Mouse (Mus musculus) urinary bladder, postnatal 4 days (tissue): ENCODE data around the gene Syne4.

Experiments used
- DNase-seq, 2 experiments: peaks; one replicate each; pipeline ENCODE4 v3.0.0; 2021 to 2022; ENCODE audit warnings: low spot score in 2 of 2

Syne4 gene

DNA sequence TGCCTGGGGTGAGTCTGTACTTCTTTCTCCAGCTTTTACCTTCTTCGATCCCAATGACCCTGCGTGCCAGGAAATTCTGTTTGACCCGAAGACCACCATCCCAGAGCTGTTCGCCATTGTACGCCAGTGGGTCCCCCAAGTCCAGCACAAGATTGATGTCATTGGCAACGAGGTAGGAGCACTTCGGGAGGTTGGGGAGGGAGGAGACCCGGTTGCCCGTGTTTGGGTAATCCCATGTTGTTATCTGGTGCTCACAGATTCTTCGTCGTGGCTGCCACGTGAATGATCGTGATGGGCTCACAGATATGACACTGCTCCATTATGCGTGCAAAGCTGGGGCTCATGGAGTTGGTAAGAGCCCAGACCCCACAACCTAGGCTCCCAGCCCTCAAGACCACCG is 17.8 kb upstream of the Syne4 start:
- DNase-seq: no peak

DNA sequence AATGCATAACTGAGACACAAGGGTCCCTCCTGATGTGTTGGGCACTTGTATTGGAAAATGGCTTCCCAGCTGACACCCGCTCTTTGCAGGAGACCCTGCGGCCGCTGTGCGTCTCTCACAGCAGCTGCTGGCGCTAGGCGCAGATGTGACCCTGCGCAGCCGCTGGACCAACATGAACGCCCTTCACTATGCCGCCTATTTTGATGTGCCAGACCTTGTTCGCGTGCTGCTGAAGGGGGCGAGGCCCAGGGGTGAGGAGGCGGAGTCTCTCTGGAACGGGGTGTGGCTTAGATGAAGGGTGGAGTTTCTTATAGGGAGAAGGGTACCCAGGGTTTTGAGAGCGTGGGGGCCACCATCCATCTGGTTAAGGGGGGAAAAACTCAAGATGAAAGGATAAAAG is 17.3 kb upstream of the Syne4 start:
- no peak for DNase-seq

DNA sequence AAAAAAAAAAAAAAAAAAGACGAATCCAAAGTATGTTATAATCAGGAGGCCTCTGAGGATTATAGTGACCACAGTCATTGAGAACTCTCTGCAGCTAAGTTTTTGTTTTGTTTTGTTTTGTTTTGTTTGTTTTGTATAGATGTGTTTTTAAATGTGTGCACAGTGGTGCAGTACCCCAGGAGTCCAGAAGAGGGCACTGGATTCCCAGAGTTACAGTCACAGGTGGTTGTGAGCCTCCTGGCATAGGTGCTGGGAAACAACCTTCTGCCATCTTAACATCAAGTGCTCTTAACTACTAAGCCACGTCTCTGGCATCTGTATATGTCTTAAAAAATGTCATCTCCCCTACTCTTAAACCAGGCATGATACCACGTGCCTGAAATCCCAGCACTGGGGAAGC is 13.7 kb upstream of the Syne4 start:
- no peak for DNase-seq

DNA sequence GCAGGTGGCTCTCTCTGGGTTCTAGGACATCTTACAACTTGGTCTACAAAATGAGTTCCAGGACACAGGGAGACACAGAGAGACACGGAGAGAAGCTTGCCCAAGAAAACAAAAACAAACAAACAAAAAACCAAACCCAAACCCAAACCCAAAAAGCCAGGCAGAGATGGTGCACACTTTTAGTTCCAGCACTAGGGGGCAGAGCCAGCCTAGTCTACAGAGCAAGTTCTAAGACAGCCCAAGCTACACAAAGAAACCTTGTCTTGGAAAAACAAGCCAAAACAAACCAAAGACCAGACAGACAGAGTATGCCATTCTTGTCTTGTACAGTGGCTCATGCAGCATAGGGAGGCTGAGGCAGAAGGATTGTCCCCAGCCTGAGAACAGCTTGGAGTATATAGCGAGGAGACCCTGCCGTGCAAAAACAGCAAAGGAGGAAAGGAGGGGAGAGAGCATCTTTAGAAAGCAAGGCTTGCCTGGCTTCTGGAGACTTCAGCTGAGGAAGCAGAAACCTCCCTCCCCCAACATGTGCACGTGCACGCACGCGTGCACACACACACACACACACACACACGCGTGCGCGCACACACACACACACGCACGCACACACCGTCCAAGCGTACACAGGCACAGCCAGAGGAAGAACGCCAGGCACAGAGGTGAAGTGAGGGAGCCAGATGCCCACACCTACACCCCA is 8.4 kb upstream of the Syne4 start:
- no peak for DNase-seq

DNA sequence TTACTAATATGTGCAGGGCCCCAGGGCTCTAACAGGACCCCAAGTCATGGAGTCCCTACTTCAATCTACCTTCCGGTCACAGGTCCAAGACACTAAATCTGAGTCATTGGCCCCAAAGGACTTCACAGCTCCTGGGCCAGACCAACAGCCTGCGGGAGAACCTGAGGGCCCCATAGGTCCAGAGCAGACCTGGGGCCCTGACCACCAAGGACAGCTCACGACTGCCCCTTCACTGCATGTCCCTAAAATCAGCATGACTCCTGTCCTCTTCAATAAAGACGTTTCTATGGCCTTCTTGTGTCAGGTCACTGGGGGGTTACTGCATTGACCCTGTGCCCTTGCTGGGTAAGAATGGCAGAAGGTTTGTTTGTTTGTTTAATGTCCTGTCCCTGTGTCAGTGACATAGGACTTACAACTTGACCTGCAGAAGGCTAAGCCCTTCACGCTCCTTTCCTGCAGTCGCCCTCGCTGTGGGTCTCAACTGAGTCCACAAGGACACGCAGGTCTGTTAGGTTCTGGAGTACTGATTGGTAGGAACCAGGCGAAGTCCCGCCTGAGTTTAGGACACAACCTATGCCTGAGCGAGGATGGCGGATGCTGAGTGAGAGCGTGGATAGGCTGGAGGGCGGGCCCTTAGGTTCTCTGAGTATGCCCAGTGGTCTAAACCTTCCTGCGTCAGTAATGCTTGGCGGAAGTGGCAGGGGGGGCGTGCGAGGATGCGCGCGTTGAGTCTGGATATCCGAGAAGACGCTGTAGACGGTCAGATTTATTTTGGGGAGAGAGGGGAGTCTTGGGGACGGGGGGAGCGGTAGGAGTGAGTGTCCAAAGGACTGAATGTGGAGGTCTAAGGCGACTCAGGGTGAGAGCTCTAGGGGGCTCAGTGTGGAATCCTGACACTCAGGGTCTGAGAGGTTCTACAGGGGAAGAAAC is 6.3 kb upstream of the Syne4 start, which contains the start of gene Alkbh6:
TSS of gene Alkbh6 (plus strand) at position 642 of the 930 bp plus-strand sequence.
- DNase-seq: peak; percentile 90 to 91

DNA sequence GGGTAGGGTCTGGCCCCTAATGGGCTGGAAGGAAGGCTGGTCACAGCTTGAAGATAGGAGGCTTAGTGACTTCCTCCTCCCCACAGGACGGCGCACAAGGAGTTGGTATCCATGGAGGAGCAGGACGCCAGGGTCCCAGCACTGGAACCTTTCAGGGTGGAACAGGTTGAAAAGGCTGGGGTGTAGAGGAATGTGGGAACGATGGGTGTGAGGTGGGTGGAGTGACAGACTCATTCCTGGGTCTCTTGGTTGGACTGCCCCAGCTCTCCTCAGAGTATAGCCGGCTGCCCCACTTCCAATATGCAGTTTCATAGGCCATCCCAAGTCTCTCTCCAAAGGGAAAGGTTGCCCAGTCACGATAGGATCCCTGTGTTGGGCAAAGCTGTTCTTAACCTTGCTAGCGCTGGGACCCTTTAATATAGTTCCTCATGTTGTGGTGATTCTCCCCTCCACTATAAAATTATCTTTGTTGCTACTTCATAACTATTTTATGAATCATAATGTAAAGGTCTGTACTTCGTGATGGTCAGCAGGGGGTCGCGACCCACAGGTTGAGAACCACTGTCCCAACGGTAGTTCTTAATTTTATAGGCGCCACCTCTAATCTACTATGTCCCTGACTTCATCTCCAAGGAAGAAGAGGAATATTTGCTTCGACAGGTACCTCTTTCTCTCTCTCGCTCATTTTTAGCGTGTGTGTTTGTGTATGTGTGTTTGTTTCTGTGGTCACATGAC is 5.0 kb upstream of the Syne4 start:
- DNase-seq: no peak

DNA sequence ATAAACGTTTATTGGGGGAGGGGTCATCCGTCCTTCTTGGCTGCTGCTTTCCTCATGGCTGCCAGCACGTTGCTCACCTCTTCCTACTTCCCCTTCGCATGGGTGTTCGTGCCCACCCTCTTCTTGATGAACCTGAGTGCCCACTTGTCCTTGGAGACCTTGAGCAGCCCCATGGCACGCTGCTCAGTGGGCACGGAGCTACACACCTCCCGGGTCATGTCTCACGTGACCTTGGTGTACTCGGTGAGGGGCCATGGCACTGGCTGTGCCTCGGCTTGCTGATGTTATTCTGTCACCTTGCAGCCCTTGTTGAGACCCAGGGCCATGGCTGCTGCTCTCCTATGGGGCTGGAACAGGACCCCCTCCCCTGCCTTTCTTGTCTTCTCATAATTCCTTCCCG is 4.5 kb upstream of the Syne4 start:
- DNase-seq: no peak

DNA sequence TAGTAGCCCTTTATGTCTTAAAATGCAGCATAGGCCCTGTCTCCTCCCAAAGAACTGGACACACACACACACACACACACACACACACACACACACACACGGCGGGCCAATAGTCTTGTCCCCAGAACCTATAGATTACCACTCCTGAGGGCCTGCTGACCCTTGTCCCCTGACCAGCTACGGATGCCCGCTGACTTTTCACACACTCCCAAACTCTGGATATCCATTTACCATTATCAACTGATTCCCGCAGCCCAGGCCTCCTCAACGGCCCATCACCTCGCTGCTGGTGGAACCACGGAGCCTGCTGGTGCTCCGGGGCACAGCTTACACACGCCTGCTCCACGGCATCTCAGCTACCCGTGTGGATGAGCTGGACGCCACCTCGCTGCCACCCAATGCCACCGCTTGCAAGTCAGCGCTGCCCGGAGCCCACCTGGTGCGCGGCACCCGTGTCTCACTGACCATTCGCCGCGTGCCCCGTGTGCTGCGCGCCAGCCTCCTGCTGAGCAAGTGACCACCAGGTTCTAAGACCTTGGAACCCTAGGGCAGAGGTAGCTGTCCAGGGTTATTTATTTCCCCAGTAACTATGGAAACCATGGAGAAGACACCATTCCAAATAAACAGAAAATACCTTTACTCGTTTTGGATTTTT is 814 bp upstream of the Syne4 start:
- no peak for DNase-seq

DNA sequence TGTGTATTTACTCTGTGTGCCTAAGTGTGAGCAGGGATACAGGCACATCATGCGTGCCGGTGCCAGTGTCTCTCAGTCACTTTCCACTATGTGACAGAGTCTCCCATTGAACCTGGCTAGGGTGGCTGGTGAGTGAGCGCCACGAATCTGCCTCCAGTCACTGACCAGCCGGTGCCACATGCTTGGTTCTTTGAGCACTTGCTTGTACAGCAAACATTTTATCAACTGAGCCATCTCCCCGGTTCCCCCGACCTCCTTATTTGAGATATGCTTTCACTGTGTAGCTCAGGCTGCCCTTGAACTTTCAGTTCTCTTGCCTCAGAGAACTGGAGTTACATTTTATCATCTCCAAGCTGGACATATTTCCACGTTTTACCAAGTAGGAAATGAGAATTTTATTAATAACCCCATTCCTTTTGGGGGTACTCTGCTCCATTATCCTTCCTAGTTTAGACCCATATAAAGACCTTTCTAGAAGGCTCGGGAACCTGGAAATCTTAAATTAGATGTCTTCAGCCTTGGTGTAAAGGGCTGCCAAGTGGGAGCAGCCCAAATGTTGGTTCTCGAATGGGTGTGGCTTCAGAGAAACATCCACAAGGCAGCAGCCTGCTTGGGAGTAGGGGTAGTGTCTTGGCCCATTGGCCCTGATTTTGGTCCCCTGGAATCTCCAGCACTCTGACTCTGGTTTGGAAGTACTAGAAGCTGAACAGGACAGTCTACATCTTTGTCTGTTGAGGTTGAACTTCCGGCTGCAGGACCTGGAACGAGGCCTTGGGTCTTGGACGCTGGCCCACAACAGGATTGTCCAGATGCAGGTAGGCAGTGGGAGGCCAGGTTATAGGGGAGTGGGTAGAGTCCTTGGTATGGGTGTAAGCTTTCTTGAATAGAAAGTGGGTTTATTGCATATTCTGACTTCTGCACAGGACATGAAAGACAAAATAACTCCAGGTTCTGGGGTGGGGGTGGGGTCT is 1.2 kb downstream of the Syne4 start:
- no peak for DNase-seq

DNA sequence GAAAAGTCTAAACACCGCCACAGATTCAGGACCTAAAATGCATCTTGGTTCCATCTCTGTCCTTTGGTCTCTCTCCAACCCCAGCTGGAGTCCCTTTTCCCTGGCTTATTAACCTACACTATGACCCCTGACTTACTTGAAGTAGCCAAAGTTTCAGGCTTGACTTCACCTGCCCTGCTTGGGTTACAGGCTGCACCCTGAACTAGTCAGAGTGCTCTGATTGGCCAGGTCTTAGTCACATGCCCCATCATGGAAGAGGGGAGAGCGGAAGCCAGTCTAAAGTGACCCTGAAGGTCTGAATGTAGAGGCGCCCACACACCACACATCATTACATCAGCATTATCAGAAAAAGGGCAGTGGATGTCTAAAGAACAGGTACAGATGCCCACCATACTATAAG is 3.5 kb downstream of the Syne4 start:
- no peak for DNase-seq

DNA sequence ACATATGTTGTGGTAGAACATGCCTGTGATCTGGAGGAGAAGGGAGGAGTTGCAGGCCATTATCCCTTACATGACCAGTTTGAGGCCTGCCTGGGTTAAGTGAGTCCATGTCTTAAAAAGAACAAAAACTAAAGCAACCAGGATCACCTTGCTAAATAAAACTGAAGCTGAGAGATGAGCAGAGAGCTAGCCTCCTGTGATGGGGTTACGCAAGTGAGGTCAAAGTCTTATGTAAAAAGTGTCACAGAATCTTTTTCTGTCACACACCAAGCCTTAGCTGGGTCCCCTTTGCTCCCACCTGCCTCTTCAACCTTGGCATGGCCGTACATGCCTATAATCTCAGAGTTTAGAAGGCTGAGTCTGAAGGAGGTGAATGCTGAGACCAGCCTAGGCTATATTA is 6.3 kb downstream of the Syne4 start:
- no peak for DNase-seq

DNA sequence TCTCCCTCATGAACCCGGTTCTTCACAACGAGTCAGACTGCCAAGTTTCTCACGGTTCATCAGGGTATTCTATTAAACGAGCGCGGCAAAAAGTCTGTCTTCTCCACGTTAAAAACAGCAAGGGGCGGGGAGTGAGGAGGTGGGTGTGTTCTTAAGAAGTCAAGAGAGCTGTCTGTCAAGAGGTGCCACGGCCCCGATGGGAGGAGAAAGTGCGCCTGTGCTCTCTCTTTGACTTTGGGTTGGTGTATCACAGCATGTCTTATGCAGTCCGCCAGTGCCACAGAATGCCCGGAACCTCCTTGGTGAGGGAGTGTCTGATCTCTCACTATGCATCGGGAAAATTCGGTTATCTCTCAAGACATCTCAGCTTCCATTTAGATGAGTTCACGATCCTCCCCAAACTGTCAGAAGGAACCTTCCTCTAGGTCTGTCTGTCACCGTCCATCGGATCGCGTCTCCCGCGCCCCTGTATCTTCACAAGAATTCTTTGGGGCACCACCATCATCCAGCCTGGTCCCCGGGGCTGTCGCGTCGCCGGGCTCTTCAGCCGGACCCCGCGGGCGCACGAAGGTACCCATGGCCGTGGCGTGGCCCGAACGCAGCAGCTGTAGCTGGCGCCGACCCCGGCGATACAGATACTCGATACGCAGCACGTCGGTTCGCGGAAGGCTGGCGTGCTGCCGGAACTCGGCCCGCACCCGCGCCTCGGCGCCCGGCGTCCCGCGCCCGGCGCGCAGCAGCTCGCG is 7.1 kb downstream of the Syne4 start, which contains the start of gene E130208F15Rik:
TSS of gene E130208F15Rik (plus strand) at position 202 of the 746 bp plus-strand sequence.
- peak; percentile 49 to 65 for DNase-seq

DNA sequence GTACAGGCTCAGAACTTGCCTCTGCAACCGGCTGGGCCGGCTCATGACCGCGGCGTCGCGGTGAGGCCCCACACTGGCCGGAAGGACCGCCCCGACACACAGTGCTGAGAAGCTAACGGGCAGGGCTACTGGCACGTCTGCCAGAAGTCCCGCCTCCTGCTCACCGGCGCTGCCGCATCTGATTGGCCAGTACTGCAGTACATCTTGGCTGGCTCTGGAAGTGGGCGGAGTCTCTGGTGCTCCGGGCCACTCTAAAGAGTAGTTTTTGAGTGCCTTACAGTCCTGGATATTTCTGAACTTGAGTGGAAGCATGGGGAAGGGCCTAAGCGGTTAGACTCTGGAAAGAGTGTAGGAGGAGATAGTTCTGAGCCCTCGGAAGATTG is 7.7 kb downstream of the Syne4 start:
- DNase-seq: peak; percentile 96 to 98

DNA sequence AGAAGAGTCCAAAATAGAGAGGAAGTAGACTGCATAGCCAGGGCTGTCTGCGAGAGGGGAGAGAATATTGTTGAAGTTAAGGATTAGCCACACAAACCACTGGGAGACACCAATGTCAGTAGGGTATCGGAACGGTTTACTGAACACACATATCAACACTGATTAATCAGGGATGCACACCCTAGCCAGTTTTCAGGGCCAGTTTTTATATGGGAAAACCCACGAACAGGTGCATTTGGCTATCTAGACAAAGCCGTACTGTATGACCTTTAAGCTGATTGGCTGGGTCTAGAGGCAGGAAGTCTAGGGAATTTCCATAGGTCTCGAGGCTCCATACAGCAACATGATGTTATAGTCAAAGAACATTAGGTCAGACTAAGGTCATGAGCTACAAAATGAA is 8.3 kb downstream of the Syne4 start:
- no peak for DNase-seq

DNA sequence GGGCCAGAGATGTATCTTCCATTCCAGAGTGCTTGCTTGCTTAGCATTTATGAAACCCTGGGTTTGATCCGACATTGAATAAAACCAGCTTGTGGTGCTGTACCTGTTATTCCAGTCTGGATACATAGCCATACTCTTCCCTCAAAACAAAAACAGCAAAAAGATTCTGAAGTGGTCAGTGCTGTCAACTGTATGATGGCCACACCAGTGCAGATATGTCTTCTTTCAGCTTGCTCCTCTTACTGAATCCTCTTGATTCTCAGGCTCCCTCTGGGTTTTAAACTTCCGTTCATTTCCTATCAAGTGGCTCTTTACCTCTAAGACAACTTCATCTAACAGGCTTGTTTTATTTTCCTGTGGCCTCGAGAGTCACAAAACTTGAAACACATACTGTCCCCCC is 9.2 kb downstream of the Syne4 start, which contains the start of gene Sdhaf1:
TSS of gene Sdhaf1 (minus strand) at position 101 of the 400 bp plus-strand sequence.
- no peak for DNase-seq

DNA sequence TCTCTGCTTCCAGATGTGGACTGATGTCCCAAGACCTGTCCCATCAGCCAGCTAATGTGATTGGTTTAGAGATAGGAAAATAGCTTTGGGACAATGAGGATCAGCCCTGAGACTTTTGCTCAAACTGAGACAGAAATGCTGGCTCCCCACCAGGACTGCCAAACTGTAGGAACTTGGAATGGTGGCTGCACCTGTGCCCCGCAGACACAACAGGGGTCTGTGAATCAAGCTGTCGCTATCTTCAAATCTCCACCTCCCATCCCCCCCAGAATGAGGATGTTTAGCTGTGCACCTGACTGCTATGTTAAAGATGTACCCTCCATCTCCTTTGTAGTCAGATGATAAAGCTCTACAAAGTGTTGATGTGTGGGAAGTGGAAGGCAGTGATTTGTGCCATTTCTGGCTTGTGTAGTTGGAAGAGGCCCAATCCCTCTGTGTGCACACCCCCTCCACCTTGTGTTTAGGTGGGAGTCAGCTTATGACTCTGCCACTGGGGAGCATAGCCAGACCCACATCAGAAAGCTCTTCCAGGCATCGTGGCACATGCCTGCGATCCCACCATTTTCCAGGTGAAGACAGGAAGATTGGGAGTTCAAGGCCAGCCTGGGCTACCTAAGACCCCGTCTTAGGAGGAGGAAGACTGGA is 9.8 kb downstream of the Syne4 start:
- DNase-seq: no peak

DNA sequence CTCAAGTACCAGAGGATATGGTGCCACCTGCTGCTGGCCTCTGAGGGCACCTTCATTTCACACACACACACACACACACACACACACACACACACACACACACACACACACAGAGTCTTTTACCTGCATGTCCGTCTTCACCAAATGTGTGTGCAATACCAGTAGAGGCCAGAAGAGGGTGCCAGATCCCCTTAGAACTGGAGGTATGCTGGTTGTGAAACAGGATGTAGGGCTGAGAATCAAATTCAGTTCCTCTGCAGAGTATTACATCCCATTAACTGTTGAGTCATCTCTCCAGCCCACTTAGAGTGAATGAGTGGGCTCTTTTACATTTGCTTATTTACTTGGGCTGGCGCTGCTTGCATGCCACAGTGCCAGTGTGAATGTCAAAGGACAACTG is 10.8 kb downstream of the Syne4 start:
- no peak for DNase-seq

DNA sequence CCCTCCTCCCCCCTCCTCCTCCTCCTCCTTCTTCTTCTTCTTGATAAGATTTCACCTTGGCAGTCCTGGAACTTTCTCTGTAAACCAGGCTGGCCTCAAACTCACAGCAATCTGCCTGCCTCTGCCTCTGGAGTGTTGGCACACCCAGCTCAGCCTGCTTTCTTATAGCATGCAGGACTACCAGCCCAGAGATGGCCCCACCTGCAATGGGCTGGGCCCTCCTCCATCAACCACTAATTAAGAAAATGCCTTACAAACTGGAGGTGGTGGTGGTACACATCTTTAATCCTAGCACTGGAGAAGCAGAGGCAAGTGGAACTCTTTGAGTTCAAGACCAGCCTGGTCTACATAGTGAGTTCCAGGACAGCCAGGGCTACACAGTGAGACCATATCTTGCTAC is 11.8 kb downstream of the Syne4 start:
- no peak for DNase-seq

DNA sequence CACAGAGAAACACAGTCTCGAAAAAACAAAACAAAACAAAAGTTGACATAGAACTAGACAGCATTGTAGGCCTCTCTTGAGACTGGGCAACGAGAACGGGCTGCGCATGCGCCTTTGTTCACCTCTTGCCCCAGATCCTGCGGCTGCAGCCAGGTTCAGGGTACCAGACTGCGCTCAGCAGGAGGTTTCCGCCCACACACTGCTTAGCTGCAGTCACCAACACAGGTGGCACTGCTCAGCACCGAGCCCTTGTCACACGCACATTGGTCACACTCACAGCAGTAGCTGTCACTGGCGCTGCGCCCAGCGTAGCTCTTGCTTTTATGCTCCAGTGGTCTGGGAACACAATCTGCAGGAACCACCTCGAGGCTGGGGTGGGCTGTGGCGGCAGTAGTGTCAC is 12.5 kb downstream of the Syne4 start:
- DNase-seq: no peak
